Mouse (Mus musculus) liver, adult 2 months (tissue): ENCODE measurements around the gene Olfr557.

Source experiments
- CTCF ChIP-seq: fragments of 200-500 bp; IDR thresholded peaks from 2 replicates; pipeline ENCODE4 v1.5.1; 2011; ENCODE audit warnings: low read depth, low read length, control low read depth
- POLR2A ChIP-seq: fragments of 200-500 bp; IDR thresholded peaks from 2 replicates; pipeline ENCODE4 v1.6.1; 2011; ENCODE audit warnings: low read length, control low read depth; ENCODE audit not compliant: insufficient read depth; ENCODE audit errors: extremely low read depth

- TF ChIP-seq POLR2A (no peak), CTCF (no peak)
Observed at GRCm38 (mm10) chr7:102664599-102664998, 31.1 kb upstream of the Olfr557 start, which contains the start of gene Olfr556.
